10 mouse cellular contexts compared by ENCODE assay signal in genomic region chr2:104318881-104319280, GRCm38 (mm10).
DNase-seq lines count a peak whose midpoint lies in the region; ATAC-seq lines count a peak whose summit lies in the region.
"Had no signal": no experiment of that assay in that cellular context is flagged by ENCODE, and none has a peak within 500 bp of the region (broad histone marks: within the 10 kb centered on the region; RNA-seq: fewer than 3 reads in every experiment).

No protein-coding gene starts in this region.

- no peaks in the 10 kb centered on the region for H3K9me3 ChIP-seq in intestine, embryonic 16.5 days (ENCODE audit: control insufficient read depth, low read length)
- H3K9me3 ChIP-seq in midbrain, embryonic 15.5 days, result no peaks in the 10 kb centered on the region
- H3K9me3 ChIP-seq: heart, embryonic 15.5 days; lung, embryonic 15.5 days had no signal

- no peak overlapping the region for H3K4me3 ChIP-seq in intestine, embryonic 16.5 days (ENCODE audit: low read length)
- H3K4me3 ChIP-seq in midbrain, embryonic 15.5 days, result no peak overlapping the region
- H3K4me3 ChIP-seq: heart, embryonic 15.5 days; lung, embryonic 15.5 days had no signal

- H3K9ac ChIP-seq in intestine, embryonic 16.5 days (ENCODE audit: low read depth, low read length), result no peak overlapping the region
- no peak overlapping the region for H3K9ac ChIP-seq in midbrain, embryonic 15.5 days
- H3K9ac ChIP-seq: heart, embryonic 15.5 days; lung, embryonic 15.5 days had no signal

- peak; percentile 44 for DNase-seq in heart, adult 11 months
- DNase-seq in heart, postnatal 10 days, result no peak
- DNase-seq in cerebellum, adult 18-20 months, result peak; percentile 32 to 38
- no peak for DNase-seq in natural killer cell, adult 2 months (ENCODE audit: low spot score in 2 of 2)
- no peak for DNase-seq in heart, postnatal 25 days (ENCODE audit: low spot score)
- DNase-seq in gastrocnemius, postnatal 25 days, result no peak

- WGBS in intestine, embryonic 16.5 days, result 29% methylated on average over 8 of the region's 8 CpGs
- WGBS in midbrain, embryonic 15.5 days, result 46% methylated on average over 8 of the region's 8 CpGs

- peak; percentile 76 for ATAC-seq in intestine, embryonic 16.5 days
- ATAC-seq in midbrain, embryonic 15.5 days (replicated peaks), result peak; percentile 69; the same call in 1 of the 2 replicates

- no peaks in the 10 kb centered on the region for H3K27me3 ChIP-seq in intestine, embryonic 16.5 days (replicated peaks; ENCODE audit: control insufficient read depth, insufficient read depth, low read length)
- H3K27me3 ChIP-seq in midbrain, embryonic 15.5 days (replicated peaks), result no peaks in the 10 kb centered on the region
- H3K27me3 ChIP-seq: heart, embryonic 15.5 days; lung, embryonic 15.5 days had no signal

- H3K36me3 ChIP-seq in intestine, embryonic 16.5 days (ENCODE audit: control insufficient read depth, insufficient read depth, low read length), result no peaks in the 10 kb centered on the region
- no peaks in the 10 kb centered on the region for H3K36me3 ChIP-seq in midbrain, embryonic 15.5 days (replicated peaks)
- H3K36me3 ChIP-seq: heart, embryonic 15.5 days; lung, embryonic 15.5 days had no signal

- H3K27ac ChIP-seq in intestine, embryonic 16.5 days (ENCODE audit: low read length), result no peak overlapping the region
- no peak overlapping the region for H3K27ac ChIP-seq in midbrain, embryonic 15.5 days
- H3K27ac ChIP-seq: heart, embryonic 15.5 days; lung, embryonic 15.5 days had no signal

- no peak overlapping the region; the same call in 1 of the 2 replicates for H3K4me2 ChIP-seq in intestine, embryonic 16.5 days (ENCODE audit: low read depth, low read length)
- no peak overlapping the region for H3K4me2 ChIP-seq in midbrain, embryonic 15.5 days
- H3K4me2 ChIP-seq: heart, embryonic 15.5 days; lung, embryonic 15.5 days had no signal

- intact Hi-C loops in heart, postnatal 10 days (cut with DNase I), result no loop called here
- intact Hi-C loops in heart, postnatal 25 days (cut with DNase I), result no loop called here

- no peaks in the 10 kb centered on the region for H3K4me1 ChIP-seq in intestine, embryonic 16.5 days (ENCODE audit: control insufficient read depth, insufficient read depth, low read length)
- H3K4me1 ChIP-seq in midbrain, embryonic 15.5 days, result peaks cover 8% of the 10 kb centered on the region
- H3K4me1 ChIP-seq: heart, embryonic 15.5 days; lung, embryonic 15.5 days had no signal

Comparison
In these comparisons a context has a peak if more than half of its experiments do, and no peak if none do; other contexts are left out.
1. DNase-seq: peak in heart, adult 11 months (single experiment) and cerebellum, adult 18-20 months (2 of 2); none in heart, postnatal 10 days (0 of 2), natural killer cell, adult 2 months (0 of 2), heart, postnatal 25 days (single experiment) and gastrocnemius, postnatal 25 days (single experiment).